15 mouse cellular contexts compared by ENCODE assay signal in the genomic region with DNA sequence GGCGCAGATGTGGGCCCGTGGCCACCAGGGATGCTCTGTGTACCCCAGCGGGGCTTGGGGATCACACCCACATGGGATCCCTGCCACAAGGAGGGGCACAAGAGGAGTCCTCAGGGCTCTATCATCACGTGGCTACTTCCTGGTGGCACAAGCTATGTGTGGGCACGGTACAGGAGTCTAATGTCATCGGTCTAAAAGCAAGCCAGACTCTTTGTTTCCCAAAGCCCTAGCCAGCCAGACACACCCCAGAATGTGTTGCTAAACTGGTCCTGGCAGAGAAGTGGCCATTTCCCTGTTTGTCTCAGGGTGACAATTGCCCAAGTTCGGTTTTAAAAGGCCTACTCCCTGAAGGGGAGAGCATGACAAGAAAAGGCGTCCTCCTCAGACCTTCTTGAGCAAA. TPM values are rescaled to one million over a fixed set of nuclear protein-coding genes. Genes with fewer than 3 reads are reported as not detected.
DNase-seq lines count a peak whose midpoint lies in the region; ATAC-seq and TF ChIP-seq lines count a peak whose summit lies in the region.
"Had no signal": no experiment of that assay in that cellular context is flagged by ENCODE, and none has a peak within 500 bp of the region (broad histone marks: within the 10 kb centered on the region; RNA-seq: fewer than 3 reads in every experiment).

No protein-coding gene starts in this region.

- H3K4me2 ChIP-seq in heart, embryonic 11.5 days = no peak overlapping the region
- no peak overlapping the region for H3K4me2 ChIP-seq in limb, embryonic 14.5 days (replicated peaks; ENCODE audit: low read depth, low read length, severe bottlenecking)
- no peak overlapping the region for H3K4me2 ChIP-seq in neural tube, embryonic 14.5 days (ENCODE audit: low read depth, low read length)
- H3K4me2 ChIP-seq: liver, embryonic 13.5 days; midbrain, embryonic 12.5 days had no signal

- intact Hi-C loops in left cerebral cortex, postnatal 4 days (cut with DNase I) = loop anchor here (5.0 to 10.0 kb wide), 2 partner anchors 112 to 304 kb away; partner anchors contain the start of gene Prdm16

- H3K27me3 ChIP-seq in heart, embryonic 11.5 days (ENCODE audit: control insufficient read depth, insufficient read depth, low read length) = peaks cover 12% of the 10 kb centered on the region; the same call in 1 of the 2 replicates
- H3K27me3 ChIP-seq in limb, embryonic 14.5 days (ENCODE audit: control insufficient read depth, insufficient read depth, low read length) = no peaks in the 10 kb centered on the region
- 0 out of 2 replicates have a peak, but pooled peaks cover 3% of the 10 kb centered on the region for H3K27me3 ChIP-seq in neural tube, embryonic 14.5 days (ENCODE audit: control insufficient read depth, insufficient read depth, low read length)
- H3K27me3 ChIP-seq: liver, embryonic 13.5 days had no signal

- H3K4me3 ChIP-seq in layer of hippocampus, adult 2 months = no peak overlapping the region
- no peak overlapping the region for H3K4me3 ChIP-seq in heart, embryonic 11.5 days (ENCODE audit: low read depth, low read length)
- H3K4me3 ChIP-seq in limb, embryonic 14.5 days (replicated peaks; ENCODE audit: low read length) = no peak overlapping the region
- H3K4me3 ChIP-seq in neural tube, embryonic 14.5 days (ENCODE audit: low read depth, low read length) = no peak overlapping the region
- H3K4me3 ChIP-seq: liver, embryonic 13.5 days; midbrain, embryonic 12.5 days had no signal

- no peaks in the 10 kb centered on the region for H3K9me3 ChIP-seq in heart, embryonic 11.5 days (replicated peaks; ENCODE audit: control insufficient read depth, low read length)
- H3K9me3 ChIP-seq in limb, embryonic 14.5 days (ENCODE audit: control insufficient read depth, low read length) = no peaks in the 10 kb centered on the region
- H3K9me3 ChIP-seq in neural tube, embryonic 14.5 days (ENCODE audit: control insufficient read depth, low read length) = no peaks in the 10 kb centered on the region
- H3K9me3 ChIP-seq: liver, embryonic 13.5 days; midbrain, embryonic 12.5 days had no signal

- no peaks in the 10 kb centered on the region for H3K36me3 ChIP-seq in heart, embryonic 11.5 days (ENCODE audit: control insufficient read depth, insufficient read depth, low read length)
- H3K36me3 ChIP-seq in limb, embryonic 14.5 days (ENCODE audit: control insufficient read depth, insufficient read depth, low read length) = peaks cover 27% of the 10 kb centered on the region
- H3K36me3 ChIP-seq in neural tube, embryonic 14.5 days (ENCODE audit: control insufficient read depth, insufficient read depth, low read length) = no peaks in the 10 kb centered on the region
- H3K36me3 ChIP-seq: liver, embryonic 13.5 days; midbrain, embryonic 12.5 days had no signal

- no peak for TF ChIP-seq CTCF in layer of hippocampus, adult 2 months (conservative IDR thresholded peaks at IDR 0.05)

- DNase-seq in layer of hippocampus, adult 2 months (ENCODE audit: low spot score in 2 of 2) = no peak
- DNase-seq in layer of hippocampus, adult 11-12 months (ENCODE audit: low spot score) = no peak
- DNase-seq in limb, embryonic 14.5 days (ENCODE audit: low spot score) = no peak
- DNase-seq in cerebellum, adult 8-10 months = no peak
- no peak for DNase-seq in left cerebral cortex, postnatal 4 days
- DNase-seq in ovary, adult 18-20 months (ENCODE audit: low spot score) = no peak
- DNase-seq: cerebellum, postnatal 36 days; layer of hippocampus, postnatal 36 days; liver, embryonic 13.5 days; retina, postnatal 1 day had no signal

- no peak overlapping the region for H3K9ac ChIP-seq in heart, embryonic 11.5 days (ENCODE audit: low read depth, low read length)
- peak overlapping the region; percentile 16; the same call in 1 of the 2 replicates for H3K9ac ChIP-seq in limb, embryonic 14.5 days (ENCODE audit: low read depth, low read length, severe bottlenecking)
- H3K9ac ChIP-seq in neural tube, embryonic 14.5 days (replicated peaks; ENCODE audit: low read depth, low read length) = no peak overlapping the region
- H3K9ac ChIP-seq: liver, embryonic 13.5 days; midbrain, embryonic 12.5 days had no signal

- WGBS in heart, embryonic 11.5 days (ENCODE audit: insufficient replicate concordance) = 67% methylated on average over 8 of the region's 8 CpGs
- WGBS in limb, embryonic 14.5 days = 61% methylated on average over 8 of the region's 8 CpGs
- 22% methylated on average over 8 of the region's 8 CpGs for WGBS in neural tube, embryonic 14.5 days

- H3K4me1 ChIP-seq in heart, embryonic 11.5 days (ENCODE audit: control insufficient read depth, insufficient read depth, low read length) = peaks cover 31% of the 10 kb centered on the region
- H3K4me1 ChIP-seq in limb, embryonic 14.5 days (ENCODE audit: control insufficient read depth, insufficient read depth, low read length) = peaks cover 16% of the 10 kb centered on the region
- H3K4me1 ChIP-seq in neural tube, embryonic 14.5 days (ENCODE audit: control insufficient read depth, insufficient read depth, low read length) = peaks cover 25% of the 10 kb centered on the region

- no peak for ATAC-seq in heart, embryonic 11.5 days (replicated peaks; ENCODE audit: insufficient number of reproducible peaks, low FRiP score, low TSS enrichment)
- ATAC-seq in limb, embryonic 14.5 days (ENCODE audit: low FRiP score, low read depth) = no peak
- peak; percentile 10; the same call in 1 of the 2 replicates for ATAC-seq in neural tube, embryonic 14.5 days (ENCODE audit: low read depth)

- H3K27ac ChIP-seq in layer of hippocampus, adult 2 months = peak overlapping the region; percentile 48; the same call in 1 of the 2 replicates
- H3K27ac ChIP-seq in heart, embryonic 11.5 days (ENCODE audit: low read depth, low read length) = 0 out of 2 replicates have a peak overlapping the region, but pooled peaks have one; percentile 29
- H3K27ac ChIP-seq in limb, embryonic 14.5 days (replicated peaks; ENCODE audit: low read depth, low read length) = no peak overlapping the region
- H3K27ac ChIP-seq in neural tube, embryonic 14.5 days (ENCODE audit: low read depth, low read length) = no peak overlapping the region
- H3K27ac ChIP-seq: kidney, postnatal 0 days; liver, embryonic 13.5 days; midbrain, embryonic 12.5 days had no signal

- no peak for TF ChIP-seq POLR2A in limb, embryonic 14.5 days (IDR thresholded peaks at IDR 0.05; ENCODE audit: borderline replicate concordance, extremely low read depth, insufficient read depth, insufficient read length)

RNA-seq across cellular contexts. Expression of gene B230104I21Rik, which starts 2.6 kb away (rescaled TPM):
- under 1 TPM in 1 of 2 experiments, not detected in 1; 0.56 TPM for total RNA-seq in layer of hippocampus, adult 2 months (2021)
- polyA plus RNA-seq in heart, embryonic 11.5 days (2014; fragmentation: Nextera tagmentation; extraction: Ambion mirVana) = 0.24 TPM in 1 of 2 replicates, not detected in the other
- not detected in 2 replicates for polyA plus RNA-seq in limb, embryonic 14.5 days (2012; rRNA removed)
- not detected in 2 replicates for polyA plus RNA-seq in limb, embryonic 14.5 days (2014; fragmentation: Nextera tagmentation; extraction: Ambion mirVana)
- not detected in 2 replicates for polyA plus RNA-seq in neural tube, embryonic 14.5 days (2014; fragmentation: Nextera tagmentation; extraction: Ambion mirVana)
- not detected for total RNA-seq in left cerebral cortex, postnatal 4 days (2021)
- total RNA-seq: heart, postnatal 36 days had no signal
- polyA plus RNA-seq: kidney, postnatal 0 days; liver, embryonic 13.5 days; midbrain, embryonic 12.5 days had no signal

RNA-seq across cellular contexts. Expression of gene Arhgef16, which starts 31.8 kb away (rescaled TPM):
- total RNA-seq in layer of hippocampus, adult 2 months (2021) = under 1 TPM; 0.18 to 0.42 TPM
- 1.1 and 1.5 TPM in 2 replicates for polyA plus RNA-seq in heart, embryonic 11.5 days (2014; fragmentation: Nextera tagmentation; extraction: Ambion mirVana)
- 4.2 and 6.0 TPM in 2 replicates for polyA plus RNA-seq in limb, embryonic 14.5 days (2012; rRNA removed)
- 6.1 and 6.2 TPM in 2 replicates for polyA plus RNA-seq in limb, embryonic 14.5 days (2014; fragmentation: Nextera tagmentation; extraction: Ambion mirVana)
- polyA plus RNA-seq in neural tube, embryonic 14.5 days (2014; fragmentation: Nextera tagmentation; extraction: Ambion mirVana) = 0.46 and 0.62 TPM in 2 replicates
- 1 to 10 TPM in 1 of 2 experiments, under 1 TPM in 1; 0.38 to 1.0 TPM for total RNA-seq in left cerebral cortex, postnatal 4 days (2021)

Comparison
In these comparisons a context has a peak if more than half of its experiments do, and no peak if none do; other contexts are left out.
1. H3K27ac ChIP-seq: peak in layer of hippocampus, adult 2 months (single experiment) and heart, embryonic 11.5 days (single experiment); none in limb, embryonic 14.5 days (single experiment) and neural tube, embryonic 14.5 days (single experiment).